Mouse (Mus musculus) heart, adult 8-10 months (tissue): ENCODE measurements around the gene Olfr1084. TPM values are rescaled to one million over a fixed set of nuclear protein-coding genes. Genes with fewer than 3 reads are reported as not detected.
"Not testable (repeated sequence)": the region's sequence is repeated elsewhere in the genome, so short reads cannot be mapped to it uniquely, and the experiment has no call there.

Source experiments
- DNase-seq: peaks from one replicate; pipeline ENCODE4 v3.0.0; 2022; ENCODE audit warnings: low spot score
- total RNA-seq, 4 experiments: library from RNA; stranded (reverse); gene quantifications; 2 replicates each; pipeline ENCODE4 v1.2.4; 2022

Olfr1084 gene
- not detected for total RNA-seq

- not testable (repeated sequence) for DNase-seq
Observed at GRCm38 (mm10) chr2:86639625-86640024, at the start of gene Olfr1084. Olfr1084 (minus strand) TSS chr2:86639725.

DNA sequence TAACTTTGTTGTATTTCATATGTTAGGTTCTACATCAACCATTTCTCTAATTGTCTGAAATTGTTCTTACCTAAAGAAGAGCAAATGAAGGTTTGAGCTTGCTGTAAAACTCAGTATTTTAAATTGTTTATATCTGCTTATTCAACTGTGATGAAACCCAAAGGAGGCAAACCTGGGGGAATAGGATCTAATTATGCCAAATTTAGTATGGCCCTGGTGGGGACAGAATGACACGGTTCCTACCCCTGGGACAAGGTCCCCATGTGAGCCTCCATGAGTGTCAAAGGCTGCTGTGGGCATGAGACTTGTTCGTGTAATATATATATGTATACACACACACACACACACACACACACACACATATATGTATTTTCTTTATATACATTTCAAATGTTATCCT lies 40.5 kb upstream of the Olfr1084 start, which contains the start of gene Olfr1086:
Gene Olfr1086, minus strand, starts transcription at position 101 of the 400 bp plus-strand sequence.
- DNase-seq, result no peak

- no peak for DNase-seq
Observed at GRCm38 (mm10) chr2:86661919-86662318, 22.4 kb upstream of the Olfr1084 start, which contains the start of gene Olfr1085. Olfr1085 (minus strand) TSS chr2:86662019.

- not testable (repeated sequence) for DNase-seq
Observed at GRCm38 (mm10) chr2:86598866-86599265, 40.7 kb downstream of the Olfr1084 start, which contains the start of gene Olfr1082. Olfr1082 (minus strand) TSS chr2:86598966.

Other genes with a start within 250 kb of the Olfr1084 start
- gene Olfr1061, start 225.7 kb downstream of the Olfr1084 start, total RNA-seq, result not detected
- gene Olfr1062, start 213.0 kb downstream of the Olfr1084 start, total RNA-seq, result not detected
- gene Olfr1065, start 189.1 kb downstream of the Olfr1084 start, total RNA-seq, result not detected
- not detected for gene Olfr1066, start 183.5 kb downstream of the Olfr1084 start, total RNA-seq
- gene Olfr228, start 152.3 kb downstream of the Olfr1084 start, total RNA-seq, result not detected
- gene Olfr1076, start 131.3 kb downstream of the Olfr1084 start, total RNA-seq, result not detected
- gene Olfr1079, start 97.2 kb downstream of the Olfr1084 start, total RNA-seq, result not detected
- not detected for gene Olfr1080, start 81.5 kb downstream of the Olfr1084 start, total RNA-seq
- not detected for gene Olfr1082, start 40.8 kb downstream of the Olfr1084 start, total RNA-seq
- not detected for gene Olfr1085, start 22.3 kb upstream of the Olfr1084 start, total RNA-seq
- gene Olfr1086, start 40.4 kb upstream of the Olfr1084 start, total RNA-seq, result not detected
- gene Olfr1087, start 58.7 kb upstream of the Olfr1084 start, total RNA-seq, result not detected
- gene Olfr1089, start 94.0 kb upstream of the Olfr1084 start, total RNA-seq, result not detected
- not detected for gene Olfr1090, start 119.3 kb upstream of the Olfr1084 start, total RNA-seq
- not detected for gene Olfr1093, start 142.8 kb upstream of the Olfr1084 start, total RNA-seq
- gene Olfr141, start 170.3 kb upstream of the Olfr1084 start, total RNA-seq, result not detected
- not detected for gene Olfr1094, start 184.9 kb upstream of the Olfr1084 start, total RNA-seq
- not detected for gene Olfr1095, start 212.0 kb upstream of the Olfr1084 start, total RNA-seq
- gene Gm13723, start 235.1 kb upstream of the Olfr1084 start, total RNA-seq, result not detected